Comparison of ENCODE assay signal across 24 mouse cellular contexts in the genomic region with DNA sequence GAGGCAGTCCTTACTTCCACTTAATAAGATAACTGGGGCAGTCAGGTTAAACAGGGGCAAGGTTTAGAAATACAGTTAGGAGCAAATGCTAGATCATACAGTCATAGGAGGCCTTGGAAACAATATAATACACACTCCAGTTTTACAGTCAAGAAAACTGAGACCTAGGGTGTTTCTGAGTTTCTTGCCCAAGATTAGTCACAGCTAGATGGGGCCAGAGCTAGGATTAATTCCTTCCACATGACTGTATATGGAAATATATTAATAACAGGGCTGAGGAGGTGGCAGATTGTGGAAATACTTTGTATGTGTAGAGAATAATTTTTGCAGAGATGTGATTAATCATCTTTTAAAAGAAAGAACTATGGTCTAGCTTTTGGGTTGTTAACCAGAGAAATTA.
"Had no signal": no experiment of that assay in that cellular context is flagged by ENCODE, and none has a peak within 500 bp of the region (broad histone marks: within the 10 kb centered on the region; RNA-seq: fewer than 3 reads in every experiment).

No protein-coding gene starts in this region.

- H3K4me1 ChIP-seq: liver, embryonic 12.5 days; liver, embryonic 15.5 days had no signal

- H3K27me3 ChIP-seq: limb, embryonic 13.5 days; liver, embryonic 12.5 days; liver, embryonic 15.5 days; lung, embryonic 15.5 days; megakaryocyte, embryonic 14.5 days; midbrain, embryonic 12.5 days; midbrain, embryonic 15.5 days; neural tube, embryonic 12.5 days; neural tube, embryonic 15.5 days had no signal

- ATAC-seq: liver, embryonic 12.5 days; midbrain, embryonic 15.5 days had no signal

- H3K27ac ChIP-seq: left cerebral cortex, adult 2 months; limb, embryonic 10.5 days; limb, embryonic 13.5 days; liver, embryonic 12.5 days; liver, embryonic 15.5 days; lung, embryonic 15.5 days; midbrain, embryonic 12.5 days; midbrain, embryonic 15.5 days; neural tube, embryonic 12.5 days; neural tube, embryonic 15.5 days had no signal

- H3K4me2 ChIP-seq: limb, embryonic 13.5 days; liver, embryonic 12.5 days; liver, embryonic 15.5 days; lung, embryonic 15.5 days; midbrain, embryonic 12.5 days; midbrain, embryonic 15.5 days; neural tube, embryonic 12.5 days; neural tube, embryonic 15.5 days had no signal

- DNase-seq: kidney, adult 18-20 months; kidney, adult 9 months; kidney, postnatal 14 days; kidney, postnatal 4 days; layer of hippocampus, adult 9-11 months; liver; lung, adult 18-20 months; lung, postnatal 10 days; lung, postnatal 36 days; right cerebral cortex, adult 18-20 months; right cerebral cortex, postnatal 14 days; right cerebral cortex, postnatal 4 days; thymus, postnatal 36 days had no signal

- H3K9ac ChIP-seq: limb, embryonic 13.5 days; liver, embryonic 12.5 days; liver, embryonic 15.5 days; lung, embryonic 15.5 days; midbrain, embryonic 12.5 days; midbrain, embryonic 15.5 days; neural tube, embryonic 12.5 days; neural tube, embryonic 15.5 days had no signal

- H3K4me3 ChIP-seq: left cerebral cortex, adult 2 months; limb, embryonic 10.5 days; limb, embryonic 13.5 days; liver, embryonic 12.5 days; liver, embryonic 15.5 days; lung, embryonic 15.5 days; megakaryocyte, embryonic 14.5 days; midbrain, embryonic 12.5 days; midbrain, embryonic 15.5 days; neural tube, embryonic 12.5 days; neural tube, embryonic 15.5 days had no signal

- H3K36me3 ChIP-seq: limb, embryonic 10.5 days; limb, embryonic 13.5 days; liver, embryonic 12.5 days; liver, embryonic 15.5 days; lung, embryonic 15.5 days; midbrain, embryonic 12.5 days; midbrain, embryonic 15.5 days; neural tube, embryonic 12.5 days; neural tube, embryonic 15.5 days had no signal

- H3K9me3 ChIP-seq: limb, embryonic 10.5 days; limb, embryonic 13.5 days; liver, embryonic 12.5 days; liver, embryonic 15.5 days; lung, embryonic 15.5 days; megakaryocyte, embryonic 14.5 days; midbrain, embryonic 12.5 days; midbrain, embryonic 15.5 days; neural tube, embryonic 12.5 days; neural tube, embryonic 15.5 days had no signal
